Mouse (Mus musculus) ES-E14 (cell line): ENCODE results near the gene Tmem175. TPM values are rescaled to one million over a fixed set of nuclear protein-coding genes. Genes with fewer than 3 reads are reported as not detected.

Source experiments
- DNase-seq: peaks from one replicate; pipeline ENCODE4 v3.0.0-alpha.2; 2013; ENCODE audit warnings: low read depth, low spot score
- H3K27ac ChIP-seq: 2 replicates; pipeline ENCODE4 v1.5.1; 2012; ENCODE audit warnings: low read depth, mild to moderate bottlenecking, low read length, moderate library complexity, mixed read lengths; ENCODE audit not compliant: poor library complexity, insufficient read depth, severe bottlenecking
- H3K36me3 ChIP-seq: 2 replicates; pipeline ENCODE4 v1.6.1; 2012; ENCODE audit warnings: mild to moderate bottlenecking, low read length, moderate library complexity, mixed read lengths; ENCODE audit not compliant: control insufficient read depth, poor library complexity, insufficient read depth, severe bottlenecking
- H3K4me1 ChIP-seq, 2 experiments: fragments of 150-350 bp in 1 of 2; sonication (generic) in 1 of 2; 2 replicates each; pipeline ENCODE4 v1.6.1; 2012; ENCODE audit warnings: low read length in 2 of 2, mild to moderate bottlenecking in 1 of 2, mixed read lengths in 1 of 2; ENCODE audit not compliant: control insufficient read depth in 2 of 2, insufficient read depth in 2 of 2, poor library complexity in 1 of 2
- H3K4me3 ChIP-seq, 2 experiments: fragments of 150-350 bp in 1 of 2; sonication (generic) in 1 of 2; 2 replicates each; pipeline ENCODE4 v1.5.1; 2012; ENCODE audit warnings: low read length in 2 of 2, low read depth in 1 of 2, mild to moderate bottlenecking in 1 of 2, mixed read lengths in 1 of 2; ENCODE audit not compliant: insufficient read depth in 1 of 2, poor library complexity in 1 of 2, severe bottlenecking in 1 of 2
- H3K9ac ChIP-seq: 2 replicates; pipeline ENCODE4 v1.6.1; 2012; ENCODE audit warnings: low read depth, mild to moderate bottlenecking, low read length, mixed read lengths; ENCODE audit not compliant: poor library complexity, insufficient read depth, severe bottlenecking
- H3K9me3 ChIP-seq: fragments of 150-350 bp; sonication (generic); 2 replicates; pipeline ENCODE4 v1.6.1; 2012; ENCODE audit warnings: low read depth, mild to moderate bottlenecking, low read length; ENCODE audit not compliant: control insufficient read depth, insufficient read depth
- CHD2 ChIP-seq: IDR thresholded peaks from 2 replicates; pipeline ENCODE4 v1.6.1; 2014; ENCODE audit warnings: mild to moderate bottlenecking, low read depth, low read length, inconsistent platforms
- HCFC1 ChIP-seq: IDR thresholded peaks from 2 replicates; pipeline ENCODE4 v1.6.1; 2012; ENCODE audit warnings: low read length, inconsistent platforms, borderline replicate concordance; ENCODE audit not compliant: insufficient read depth
- MAFK ChIP-seq: IDR thresholded peaks from 2 replicates; pipeline ENCODE4 v1.6.1; 2014; ENCODE audit warnings: mild to moderate bottlenecking, low read depth, low read length, inconsistent platforms; ENCODE audit not compliant: insufficient read depth
- ZC3H11A ChIP-seq: IDR thresholded peaks from 2 replicates; pipeline ENCODE4 v1.6.1; 2012; ENCODE audit warnings: low read depth, mild to moderate bottlenecking, inconsistent platforms, low read length, borderline replicate concordance
- ZNF384 ChIP-seq: IDR thresholded peaks from 2 replicates; pipeline ENCODE4 v1.6.1; 2012; ENCODE audit warnings: low read depth, low read length, inconsistent platforms
- in situ Hi-C, 2 experiments: fragments of 600-800 bp; cut with MboI; formaldehyde crosslinking; loops; one replicate each; pipeline ENCODE4 v1.15.1; 2025; ENCODE audit warnings: low sequenced_read_pairs in 2 of 2, inconsistent platforms in 1 of 2; ENCODE audit not compliant: unreplicated experiment in 2 of 2
- total RNA-seq: library from RNA; depleted of rRNA; stranded (reverse); fragments of 300-350 nt; gene quantifications from 2 replicates; pipeline ENCODE4 v1.2.3, GENCODE M21; 2012

Gene Tmem175
- total RNA-seq, 1 experiment = 14.1 TPM

- no peak overlapping the region for H3K4me3 ChIP-seq
- peaks cover 0 to 5% of the 10 kb centered on the region in 2 experiments; a peak in 1 of 4 replicates for H3K4me1 ChIP-seq
- in situ Hi-C loops = no loop called here
- no peak overlapping the region for H3K27ac ChIP-seq
- H3K36me3 ChIP-seq = peaks cover 34% of the 10 kb centered on the region
- TF ChIP-seq HCFC1 (no peak), ZC3H11A (no peak), CHD2 (no peak), MAFK (no peak), ZNF384 (no peak)
- H3K9ac ChIP-seq = 0 out of 2 replicates have a peak overlapping the region, but pooled peaks have one; percentile 6
- no peak for DNase-seq
- H3K9me3 ChIP-seq = no peaks in the 10 kb centered on the region
Observed at GRCm38 (mm10) chr5:108658611-108659010, 29.0 kb downstream of the Tmem175 start.

DNA sequence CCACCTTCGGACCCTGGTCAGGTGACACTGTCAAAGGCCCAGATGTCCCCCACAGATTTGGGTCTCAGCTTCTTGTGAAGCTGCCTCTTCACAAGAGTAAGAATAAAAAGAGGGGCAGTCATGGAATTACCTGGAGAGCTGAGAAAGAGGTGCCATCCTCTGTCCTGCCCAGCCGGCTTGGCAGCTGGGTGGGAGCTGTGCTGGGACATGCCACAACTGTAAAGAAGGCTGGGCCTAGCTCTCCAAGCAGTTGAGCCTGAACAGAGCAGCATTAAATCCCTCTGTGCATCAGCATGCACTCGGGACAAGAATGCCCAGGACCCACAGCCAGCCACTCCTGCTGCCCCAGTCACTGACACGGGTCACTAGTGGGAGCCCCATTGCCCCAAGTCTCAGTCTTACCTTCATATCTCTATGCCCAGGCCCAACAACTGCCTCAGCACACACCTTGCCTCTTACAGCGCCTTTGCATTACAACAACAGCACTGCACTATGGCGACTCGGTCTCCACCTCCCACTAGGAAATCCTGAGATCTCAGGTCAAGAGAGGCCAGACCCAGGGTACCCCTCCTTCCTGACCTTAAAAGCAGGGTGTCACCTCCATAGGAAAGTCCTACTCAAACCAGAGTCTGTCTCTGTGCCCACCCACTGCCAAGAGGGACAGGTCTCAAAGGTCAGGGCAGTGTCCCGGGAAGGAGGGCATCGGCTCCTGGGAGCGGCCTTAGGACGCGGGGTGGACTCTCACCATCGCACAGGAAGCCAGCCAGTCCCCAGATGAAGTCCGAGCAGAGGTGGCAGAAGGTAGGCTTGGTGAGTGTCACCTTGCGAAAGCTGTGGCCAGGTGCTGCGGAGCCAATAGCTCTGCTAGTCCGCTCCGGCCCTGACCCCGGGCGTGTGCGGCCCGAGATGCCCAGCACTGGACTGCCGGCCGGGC, 30.4 kb downstream of the Tmem175 start, which contains the start of gene Idua:
TSS of gene Idua (plus strand) at position 634 of the 934 bp plus-strand sequence.
- in situ Hi-C loops = no loop called here
- DNase-seq = no peak
- Histone ChIP-seq H3K9me3 (no peaks in the 10 kb centered on the region), H3K4me1 (peaks cover 0 to 8% of the 10 kb centered on the region in 2 experiments; a peak in 1 of 4 replicates), H3K4me3 (peak within 1 kb of the TSS; percentile 95 to 99), H3K9ac (peak within 1 kb of the TSS; percentile 83), H3K27ac (no peak within 1 kb of the TSS), H3K36me3 (peaks cover 22% of the 10 kb centered on the region; the same call in 1 of the 2 replicates)
- TF ChIP-seq CHD2 = no peak
- TF ChIP-seq HCFC1 = no peak
- no peak for TF ChIP-seq MAFK
- TF ChIP-seq ZC3H11A = no peak
- no peak for TF ChIP-seq ZNF384

GRCm38 (mm10) chr5:108660632-108661268, 31.2 kb downstream of the Tmem175 start:
- Histone ChIP-seq H3K9me3 (no peaks in the 10 kb centered on the region), H3K4me1 (peaks cover 0 to 8% of the 10 kb centered on the region in 2 experiments; a peak in 1 of 4 replicates), H3K9ac (peak overlapping the region; percentile 83), H3K36me3 (peaks cover 15% of the 10 kb centered on the region; the same call in 1 of the 2 replicates), H3K27ac (no peak overlapping the region), H3K4me3 (peak overlapping the region; percentile 95 to 99)
- DNase-seq = peak; percentile 93
- in situ Hi-C loops = no loop called here
- TF ChIP-seq ZNF384 = no peak

- H3K27ac ChIP-seq = no peak overlapping the region
- in situ Hi-C loops = no loop called here
Observed at GRCm38 (mm10) chr5:108662772-108663171, 33.2 kb downstream of the Tmem175 start.

More at GRCm38 (mm10) chr5:108662772-108663171, 33.2 kb downstream of the Tmem175 start:
- Histone ChIP-seq H3K9ac (no peak overlapping the region), H3K9me3 (no peaks in the 10 kb centered on the region), H3K4me3 (no peak overlapping the region), H3K36me3 (peaks cover 4% of the 10 kb centered on the region; the same call in 1 of the 2 replicates), H3K4me1 (peaks cover 0 to 8% of the 10 kb centered on the region in 2 experiments; a peak in 1 of 4 replicates)
- no peak for DNase-seq
- TF ChIP-seq HCFC1 (no peak), ZC3H11A (no peak), ZNF384 (no peak), MAFK (no peak), CHD2 (no peak)
